Mouse (Mus musculus): ENCODE measurements around the gene Rbpms2. TPM values are rescaled to one million over a fixed set of nuclear protein-coding genes. Genes with fewer than 3 reads are reported as not detected.
A peak's percentile ranks its signal among the peaks of the same experiment; 100 is the strongest.

Gene Rbpms2
- polyA plus RNA-seq, 2 experiments: 10.3 to 19.3 TPM

DNA sequence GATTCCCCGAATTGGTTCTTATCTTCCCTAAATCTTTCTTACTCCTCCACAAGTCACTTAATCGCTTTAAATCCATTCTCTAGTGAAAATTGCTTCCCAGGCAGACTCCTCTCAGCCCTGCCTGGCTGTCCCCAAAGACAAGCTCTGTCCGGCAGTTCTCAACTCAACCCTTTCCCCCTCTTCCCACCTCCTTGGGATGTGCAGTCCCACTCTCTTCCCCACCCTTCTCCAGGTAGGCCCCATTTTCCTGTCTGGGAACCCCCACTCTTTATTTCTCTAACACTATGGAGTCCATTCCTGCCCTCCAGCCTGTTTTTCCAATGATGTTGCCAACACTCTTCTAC, 47.6 kb downstream of the Rbpms2 start:
- WGBS: 0% methylated on average over 3 of the region's 3 CpGs
- no peak for TF ChIP-seq POLR2A (IDR thresholded peaks at IDR 0.05; ENCODE audit: borderline replicate concordance, extremely low read depth, insufficient read depth, insufficient read length)
- peak overlapping the region; percentile 59 for H3K4me3 ChIP-seq (replicated peaks; ENCODE audit: low read length)
- H3K4me1 ChIP-seq (ENCODE audit: control insufficient read depth, insufficient read depth, low read length): peaks cover 42% of the 10 kb centered on the region
- DNase-seq (ENCODE audit: low spot score): no peak
- H3K9ac ChIP-seq (ENCODE audit: low read depth, low read length, severe bottlenecking): peak overlapping the region; percentile 78
- H3K27me3 ChIP-seq (ENCODE audit: control insufficient read depth, insufficient read depth, low read length): no peaks in the 10 kb centered on the region
- no peak for ATAC-seq (ENCODE audit: low FRiP score, low read depth)
- H3K36me3 ChIP-seq (ENCODE audit: control insufficient read depth, insufficient read depth, low read length): 0 out of 2 replicates have a peak, but pooled peaks cover 4% of the 10 kb centered on the region
- peak overlapping the region; percentile 45; the same call in 1 of the 2 replicates for H3K27ac ChIP-seq (replicated peaks; ENCODE audit: low read depth, low read length)
- no peaks in the 10 kb centered on the region for H3K9me3 ChIP-seq (ENCODE audit: control insufficient read depth, low read length)
- H3K4me2 ChIP-seq (replicated peaks; ENCODE audit: low read depth, low read length, severe bottlenecking): peak overlapping the region; percentile 92

DNA sequence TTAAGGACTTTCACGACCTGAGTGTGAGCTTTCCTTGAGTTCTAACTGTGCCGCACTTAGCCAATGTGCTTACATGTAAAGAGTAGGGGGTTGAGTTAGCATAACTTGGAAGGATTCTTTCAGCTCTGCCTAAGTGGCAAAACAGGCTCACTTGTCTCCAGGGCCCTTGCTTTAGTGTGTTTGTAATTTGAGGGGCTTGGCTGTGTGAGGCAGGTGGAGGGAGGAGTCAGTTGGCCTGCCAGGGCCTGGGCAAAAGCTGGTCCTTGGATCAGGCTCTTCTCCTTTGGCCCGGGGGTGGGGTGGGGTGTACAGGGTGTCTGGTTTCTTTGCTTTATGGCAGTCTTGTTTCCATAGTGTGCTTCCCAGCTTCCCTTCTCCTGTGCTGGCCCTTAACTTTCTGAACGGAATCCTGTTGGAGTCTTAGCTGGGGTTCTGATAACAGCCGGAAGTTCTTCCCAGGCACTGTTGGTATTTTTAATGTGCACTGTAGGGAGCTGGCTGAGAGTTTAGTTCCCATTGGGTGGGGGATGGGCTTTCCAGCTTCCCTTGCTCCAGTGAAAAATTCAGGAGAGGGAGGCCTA, 49.8 kb downstream of the Rbpms2 start:
- TF ChIP-seq POLR2A (IDR thresholded peaks at IDR 0.05; ENCODE audit: borderline replicate concordance, extremely low read depth, insufficient read depth, insufficient read length): no peak
- Histone ChIP-seq H3K4me1 (ENCODE audit: control insufficient read depth, insufficient read depth, low read length) (peaks cover 42% of the 10 kb centered on the region), H3K4me3 (replicated peaks; ENCODE audit: low read length) (peak overlapping the region; percentile 29), H3K4me2 (replicated peaks; ENCODE audit: low read depth, low read length, severe bottlenecking) (peak overlapping the region; percentile 92), H3K27ac (replicated peaks; ENCODE audit: low read depth, low read length) (peak overlapping the region; percentile 75), H3K27me3 (ENCODE audit: control insufficient read depth, insufficient read depth, low read length) (no peaks in the 10 kb centered on the region), H3K9ac (ENCODE audit: low read depth, low read length, severe bottlenecking) (peak overlapping the region; percentile 18), H3K9me3 (ENCODE audit: control insufficient read depth, low read length) (no peaks in the 10 kb centered on the region), H3K36me3 (ENCODE audit: control insufficient read depth, insufficient read depth, low read length) (0 out of 2 replicates have a peak, but pooled peaks cover 4% of the 10 kb centered on the region)
- DNase-seq (ENCODE audit: low spot score) (peak; percentile 66), ATAC-seq (ENCODE audit: low FRiP score, low read depth) (peak; percentile 41; the same call in 1 of the 2 replicates)
- WGBS: 8% methylated on average over 5 of the region's 5 CpGs

DNA sequence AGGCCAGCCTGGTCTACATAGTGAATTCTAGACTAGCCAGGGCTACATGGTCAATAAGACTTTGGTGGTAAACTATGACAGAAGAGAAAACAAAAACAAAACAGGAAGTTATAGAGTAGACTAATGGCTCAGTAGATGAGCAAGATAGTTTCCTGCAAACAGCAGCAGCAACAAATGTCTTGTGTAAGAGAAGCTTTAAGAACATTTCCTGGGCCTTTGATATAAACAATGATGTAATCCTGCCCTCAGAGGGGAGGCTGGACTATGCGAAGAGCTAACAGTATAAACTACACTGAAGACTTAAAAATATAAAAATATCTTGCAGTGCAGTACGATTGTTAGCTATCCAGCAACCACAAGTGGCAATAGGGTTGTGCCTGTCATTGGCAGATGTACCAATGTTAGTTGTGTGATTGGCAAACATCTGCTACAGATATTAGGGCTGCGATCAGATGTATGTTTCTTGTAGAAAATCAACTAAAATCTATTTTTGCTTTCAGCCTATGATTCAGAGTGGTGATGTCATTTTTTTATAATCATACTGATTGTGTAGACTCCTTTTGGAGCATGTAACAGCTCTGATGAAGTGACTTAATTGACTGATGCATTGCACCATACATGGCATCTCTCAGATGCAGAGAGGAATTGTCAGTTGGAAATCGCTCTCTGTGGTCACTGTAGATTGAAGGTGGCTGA, 51.6 kb downstream of the Rbpms2 start:
- no peak overlapping the region for H3K27ac ChIP-seq (replicated peaks; ENCODE audit: low read depth, low read length)
- no peak for TF ChIP-seq POLR2A (IDR thresholded peaks at IDR 0.05; ENCODE audit: borderline replicate concordance, extremely low read depth, insufficient read depth, insufficient read length)
- ATAC-seq (ENCODE audit: low FRiP score, low read depth) (no peak), DNase-seq (ENCODE audit: low spot score) (no peak)
- WGBS: 81% methylated on average over 4 of the region's 4 CpGs
- no peak overlapping the region for H3K4me2 ChIP-seq (replicated peaks; ENCODE audit: low read depth, low read length, severe bottlenecking)
- H3K9ac ChIP-seq (ENCODE audit: low read depth, low read length, severe bottlenecking): no peak overlapping the region
- no peak overlapping the region for H3K4me3 ChIP-seq (replicated peaks; ENCODE audit: low read length)
- H3K36me3 ChIP-seq (ENCODE audit: control insufficient read depth, insufficient read depth, low read length): peaks cover 13% of the 10 kb centered on the region
- no peaks in the 10 kb centered on the region for H3K27me3 ChIP-seq (ENCODE audit: control insufficient read depth, insufficient read depth, low read length)
- H3K4me1 ChIP-seq (ENCODE audit: control insufficient read depth, insufficient read depth, low read length): peaks cover 38% of the 10 kb centered on the region
- H3K9me3 ChIP-seq (ENCODE audit: control insufficient read depth, low read length): no peaks in the 10 kb centered on the region

DNA sequence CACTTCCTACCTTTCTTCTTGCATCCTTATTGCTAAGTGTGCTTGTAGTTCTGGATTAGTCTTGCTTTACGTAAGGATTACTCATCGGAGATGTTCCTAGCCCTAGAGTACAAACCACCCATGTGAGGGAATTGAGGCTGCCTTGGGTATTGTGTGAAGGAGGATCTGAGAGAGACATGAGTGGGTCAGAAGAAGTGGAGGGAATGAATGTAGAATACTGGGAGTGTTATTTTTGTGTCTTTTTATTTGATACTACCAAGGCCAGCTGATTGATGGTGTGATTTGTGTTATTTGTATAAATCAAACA, 52.1 kb downstream of the Rbpms2 start:
- H3K9me3 ChIP-seq (ENCODE audit: control insufficient read depth, low read length): no peaks in the 10 kb centered on the region
- WGBS: 95% methylated on average over 2 of the region's 2 CpGs
- H3K4me3 ChIP-seq (replicated peaks; ENCODE audit: low read length): no peak overlapping the region
- H3K36me3 ChIP-seq (ENCODE audit: control insufficient read depth, insufficient read depth, low read length): peaks cover 18% of the 10 kb centered on the region
- no peak for TF ChIP-seq POLR2A (IDR thresholded peaks at IDR 0.05; ENCODE audit: borderline replicate concordance, extremely low read depth, insufficient read depth, insufficient read length)
- H3K4me1 ChIP-seq (ENCODE audit: control insufficient read depth, insufficient read depth, low read length): peaks cover 38% of the 10 kb centered on the region
- H3K4me2 ChIP-seq (replicated peaks; ENCODE audit: low read depth, low read length, severe bottlenecking): no peak overlapping the region
- no peak overlapping the region for H3K9ac ChIP-seq (ENCODE audit: low read depth, low read length, severe bottlenecking)
- ATAC-seq (ENCODE audit: low FRiP score, low read depth) (no peak), DNase-seq (ENCODE audit: low spot score) (no peak)
- H3K27me3 ChIP-seq (ENCODE audit: control insufficient read depth, insufficient read depth, low read length): no peaks in the 10 kb centered on the region
- no peak overlapping the region for H3K27ac ChIP-seq (replicated peaks; ENCODE audit: low read depth, low read length)

- ATAC-seq (ENCODE audit: low FRiP score, low read depth): no peak
Measured at GRCm38 (mm10) chr9:65682183-65682582, 52.7 kb downstream of the Rbpms2 start.

More at GRCm38 (mm10) chr9:65682183-65682582, 52.7 kb downstream of the Rbpms2 start:
- DNase-seq (ENCODE audit: low spot score): no peak
- no peak overlapping the region for H3K27ac ChIP-seq (replicated peaks; ENCODE audit: low read depth, low read length)
- WGBS: 90% methylated on average over 3 of the region's 3 CpGs
- H3K4me1 ChIP-seq (ENCODE audit: control insufficient read depth, insufficient read depth, low read length): peaks cover 36% of the 10 kb centered on the region
- no peak overlapping the region for H3K4me2 ChIP-seq (replicated peaks; ENCODE audit: low read depth, low read length, severe bottlenecking)
- H3K9ac ChIP-seq (ENCODE audit: low read depth, low read length, severe bottlenecking): no peak overlapping the region
- H3K27me3 ChIP-seq (ENCODE audit: control insufficient read depth, insufficient read depth, low read length): no peaks in the 10 kb centered on the region
- no peaks in the 10 kb centered on the region for H3K9me3 ChIP-seq (ENCODE audit: control insufficient read depth, low read length)
- no peak for TF ChIP-seq POLR2A (IDR thresholded peaks at IDR 0.05; ENCODE audit: borderline replicate concordance, extremely low read depth, insufficient read depth, insufficient read length)
- peaks cover 21% of the 10 kb centered on the region for H3K36me3 ChIP-seq (ENCODE audit: control insufficient read depth, insufficient read depth, low read length)
- no peak overlapping the region for H3K4me3 ChIP-seq (replicated peaks; ENCODE audit: low read length)

All from limb, embryonic 14.5 days (tissue).